Mouse (Mus musculus) layer of hippocampus, postnatal 10 days (tissue): ENCODE results near the gene Olfr68. TPM values are rescaled to one million over a fixed set of nuclear protein-coding genes. Genes with fewer than 3 reads are reported as not detected.
"Not testable (repeated sequence)": the region's sequence is repeated elsewhere in the genome, so short reads cannot be mapped to it uniquely, and the experiment has no call there.

Experiments used
- DNase-seq, 2 experiments: peaks; one replicate each; pipeline ENCODE4 v3.0.0; 2021; ENCODE audit warnings: low spot score in 2 of 2
- total RNA-seq, 2 experiments: library from RNA; stranded (reverse); gene quantifications; 2 replicates each; pipeline ENCODE4 v1.2.3; 2021

Olfr68 gene
- total RNA-seq, 2 experiments from 2014 or later: not detected

DNA sequence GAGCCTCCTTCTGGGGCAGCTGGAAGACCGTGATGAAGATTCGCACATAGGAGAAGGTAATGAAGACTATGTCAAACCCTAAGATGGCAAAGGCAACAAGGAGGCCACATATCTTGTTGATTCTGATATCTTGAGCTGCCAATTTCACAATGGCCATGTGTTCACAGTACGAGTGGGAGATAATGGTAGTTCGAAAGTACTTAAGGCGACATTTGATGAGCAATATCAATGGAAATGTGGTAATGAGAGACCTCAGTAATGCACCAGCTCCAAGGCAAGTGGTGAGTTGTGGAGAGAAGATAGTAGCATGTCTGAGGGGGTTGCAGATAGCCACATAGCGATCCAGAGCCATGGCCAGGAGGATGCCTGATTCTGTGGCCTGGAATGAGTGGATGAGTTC, 11.8 kb downstream of the Olfr68 start:
- not testable (repeated sequence) for DNase-seq

DNA sequence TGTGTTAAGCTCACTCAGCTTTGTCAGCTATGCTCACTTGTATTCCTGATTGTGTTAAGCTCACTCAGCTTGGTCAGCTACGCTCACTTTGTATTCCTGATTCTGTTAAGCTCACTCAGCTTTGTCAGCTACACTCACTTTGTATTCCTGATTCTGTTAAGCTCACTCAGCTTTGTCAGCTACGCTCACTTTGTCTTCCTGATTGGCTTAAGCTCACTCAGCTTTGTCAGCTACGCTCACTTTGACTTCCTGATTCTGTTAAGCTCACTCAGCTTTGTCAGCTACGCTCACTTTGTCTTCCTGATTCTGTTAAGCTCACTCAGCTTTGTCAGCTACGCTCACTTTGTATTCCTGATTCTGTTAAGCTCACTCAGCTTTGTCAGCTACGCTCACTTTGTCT, 17.3 kb downstream of the Olfr68 start:
- not testable (repeated sequence) for DNase-seq

DNA sequence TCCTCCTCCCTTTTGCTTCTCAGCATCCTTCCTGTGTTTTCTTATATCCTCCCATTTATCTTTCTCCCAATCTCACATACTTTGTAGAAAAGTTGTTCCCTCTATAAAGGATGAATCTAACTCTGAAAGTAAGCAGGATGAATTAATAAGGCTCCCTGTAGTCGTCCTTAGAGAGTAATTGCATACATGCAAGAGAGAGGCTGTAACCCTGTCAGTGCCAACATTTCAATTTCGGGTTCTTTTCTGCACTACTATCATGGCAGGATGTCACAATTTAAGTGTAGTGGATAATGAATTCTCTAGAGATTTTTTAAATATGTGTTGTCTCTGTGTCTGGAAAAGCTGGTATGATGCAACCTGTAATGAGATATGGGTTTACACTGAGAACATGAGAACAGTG, 22.3 kb downstream of the Olfr68 start, which contains the start of gene Olfr630:
Olfr630 (minus strand) TSS at position 101 of the 400 bp plus-strand sequence.
- DNase-seq: no peak

DNA sequence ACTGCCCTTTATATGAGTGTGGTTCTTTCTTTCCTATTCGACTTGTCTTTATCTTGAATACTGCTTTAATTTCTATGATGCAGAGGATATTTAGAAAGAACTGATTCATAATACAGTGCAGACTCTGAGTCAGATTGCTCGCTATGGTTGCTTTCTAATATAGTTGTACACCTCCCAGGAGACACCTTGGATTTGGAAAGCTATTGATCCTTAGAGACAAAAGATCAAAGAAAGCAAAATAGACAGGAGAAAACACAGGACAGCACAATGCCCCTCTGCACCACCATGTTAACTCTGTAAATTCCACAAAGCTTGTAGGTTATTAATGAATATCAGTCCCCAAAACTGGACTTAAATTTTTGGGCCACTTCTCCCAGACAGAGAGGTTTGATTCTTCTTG, 34.7 kb downstream of the Olfr68 start, which contains the start of gene Olfr629:
Olfr629 (minus strand) TSS at position 101 of the 400 bp plus-strand sequence.
- no peak for DNase-seq

DNA sequence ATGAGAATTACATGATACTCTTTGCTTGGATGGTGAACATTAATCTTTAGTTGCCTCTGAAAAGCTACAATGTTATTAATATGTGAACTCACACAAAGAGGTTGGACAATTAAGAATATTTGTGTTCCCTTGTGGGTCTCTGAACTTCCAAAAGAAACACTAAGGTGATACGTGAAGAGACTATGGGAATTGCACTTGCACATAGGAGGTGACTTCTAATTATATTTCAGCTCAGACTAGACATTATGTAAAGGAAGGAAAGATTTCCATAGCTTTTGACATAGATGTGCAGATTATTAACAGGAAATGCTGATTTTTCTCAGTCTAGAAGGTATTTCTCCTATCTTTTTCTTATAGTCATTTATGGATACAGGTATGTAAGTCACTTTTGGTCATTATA, 49.4 kb downstream of the Olfr68 start, which contains the start of gene Olfr628:
Olfr628 (plus strand) TSS at position 301 of the 400 bp plus-strand sequence.
- no peak for DNase-seq

Other genes with a start within 250 kb of the Olfr68 start
- not detected for gene Olfr612, start 237.0 kb downstream of the Olfr68 start, total RNA-seq
- gene Olfr613, start 231.6 kb downstream of the Olfr68 start, total RNA-seq: not detected
- gene Olfr615, start 223.6 kb downstream of the Olfr68 start, total RNA-seq: not detected
- not detected for gene Olfr616, start 210.6 kb downstream of the Olfr68 start, total RNA-seq
- not detected for gene Olfr617, start 206.6 kb downstream of the Olfr68 start, total RNA-seq
- gene Olfr618, start 189.6 kb downstream of the Olfr68 start, total RNA-seq: not detected
- not detected for gene Olfr619, start 179.1 kb downstream of the Olfr68 start, total RNA-seq
- gene Olfr620, start 167.2 kb downstream of the Olfr68 start, total RNA-seq: not detected
- not detected for gene Olfr622, start 137.0 kb downstream of the Olfr68 start, total RNA-seq
- gene Olfr623, start 116.0 kb downstream of the Olfr68 start, total RNA-seq: not detected
- under 1 TPM in 1 of 2 experiments, not detected in 1; 0.21 TPM for gene Olfr624, start 108.5 kb downstream of the Olfr68 start, total RNA-seq
- gene Olfr625-ps1, start 97.0 kb downstream of the Olfr68 start, total RNA-seq: not detected
- gene Olfr243, start 65.0 kb downstream of the Olfr68 start, total RNA-seq: not detected
- gene Olfr628, start 49.3 kb downstream of the Olfr68 start, total RNA-seq: not detected
- not detected for gene Olfr629, start 34.8 kb downstream of the Olfr68 start, total RNA-seq
- gene Olfr630, start 22.4 kb downstream of the Olfr68 start, total RNA-seq: not detected
- gene Olfr69, start 8.1 kb downstream of the Olfr68 start, total RNA-seq: not detected
- not detected for gene Olfr67, start 12.1 kb upstream of the Olfr68 start, total RNA-seq
- gene Hbb-bt, start 34.3 kb upstream of the Olfr68 start, total RNA-seq: 10 to 100 TPM; 83.8 to 97.7 TPM
- 100 to 1,000 TPM; 744 to 802 TPM for gene Hbb-bs, start 48.4 kb upstream of the Olfr68 start, total RNA-seq
- gene Hbb-bh2, start 60.8 kb upstream of the Olfr68 start, total RNA-seq: not detected
- gene Hbb-bh1, start 63.5 kb upstream of the Olfr68 start, total RNA-seq: not detected
- gene Hbb-y, start 73.5 kb upstream of the Olfr68 start, total RNA-seq: not detected
- not detected for gene Olfr66, start 106.6 kb upstream of the Olfr68 start, total RNA-seq
- not detected for gene Olfr64, start 114.8 kb upstream of the Olfr68 start, total RNA-seq
- gene Olfr65, start 123.8 kb upstream of the Olfr68 start, total RNA-seq: not detected
- gene Olfr631, start 149.1 kb upstream of the Olfr68 start, total RNA-seq: not detected
- not detected for gene Olfr632, start 154.6 kb upstream of the Olfr68 start, total RNA-seq
- not detected for gene Olfr633, start 164.7 kb upstream of the Olfr68 start, total RNA-seq
- under 1 TPM; 0.11 TPM for gene Olfr635, start 191.5 kb upstream of the Olfr68 start, total RNA-seq
- gene Olfr638, start 219.0 kb upstream of the Olfr68 start, total RNA-seq: not detected
- gene Olfr639, start 237.6 kb upstream of the Olfr68 start, total RNA-seq: under 1 TPM; 0.09 to 0.16 TPM
- gene Olfr640, start 245.9 kb upstream of the Olfr68 start, total RNA-seq: not detected